Comparison of ENCODE assay signal across 21 mouse cellular contexts in the genomic region with DNA sequence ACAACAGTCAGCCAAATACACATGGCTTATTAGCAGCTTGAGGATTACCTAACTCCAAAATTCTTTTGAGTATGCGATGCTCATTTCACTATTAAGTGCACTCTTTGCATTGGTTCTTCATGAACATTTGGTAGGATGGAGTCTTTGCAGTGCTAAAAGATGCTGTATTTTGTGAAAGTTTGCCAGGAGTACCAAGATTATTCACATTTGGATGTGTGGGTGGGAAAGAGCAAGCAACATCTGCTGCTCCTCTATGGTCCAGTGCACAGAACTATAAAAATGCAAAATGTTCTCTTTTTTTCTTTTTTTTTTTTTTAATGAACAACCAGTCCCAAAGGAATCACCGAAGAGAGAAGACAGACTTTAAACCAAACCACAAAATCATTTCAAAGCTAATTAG.
DNase-seq lines count a peak whose midpoint lies in the region; TF ChIP-seq lines count a peak whose summit lies in the region.
"Had no signal": no experiment of that assay in that cellular context is flagged by ENCODE, and none has a peak within 500 bp of the region (broad histone marks: within the 10 kb centered on the region; RNA-seq: fewer than 3 reads in every experiment).

No protein-coding gene starts in this region.

- no peak overlapping the region for H3K4me2 ChIP-seq in CH12.LX (ENCODE audit: insufficient read depth, low read depth, poor library complexity, severe bottlenecking)
- H3K4me2 ChIP-seq: forebrain, embryonic 13.5 days; heart, embryonic 15.5 days; hindbrain, embryonic 15.5 days; liver, embryonic 15.5 days; lung, embryonic 15.5 days had no signal

- no peaks in the 10 kb centered on the region for H3K27me3 ChIP-seq in CH12.LX (replicated peaks)
- H3K27me3 ChIP-seq: forebrain, embryonic 13.5 days; heart, embryonic 15.5 days; hindbrain, embryonic 15.5 days; liver, embryonic 15.5 days; lung, embryonic 15.5 days had no signal

- H3K4me3 ChIP-seq in CH12.LX (replicated peaks in 1 of 3; ENCODE audit: low read depth in 2 of 3, low read length in 2 of 3, poor library complexity in 1 of 3) = no peak overlapping the region
- H3K4me3 ChIP-seq in left cerebral cortex, adult 2 months = no peak overlapping the region
- H3K4me3 ChIP-seq: forebrain, embryonic 13.5 days; heart, embryonic 15.5 days; hindbrain, embryonic 15.5 days; liver, embryonic 15.5 days; lung, embryonic 15.5 days had no signal

- H3K9ac ChIP-seq in CH12.LX (ENCODE audit: insufficient read depth, low read depth) = no peak overlapping the region
- H3K9ac ChIP-seq: forebrain, embryonic 13.5 days; heart, embryonic 15.5 days; hindbrain, embryonic 15.5 days; liver, embryonic 15.5 days; lung, embryonic 15.5 days had no signal

- H3K79me2 ChIP-seq in CH12.LX (replicated peaks; ENCODE audit: control insufficient read depth, extremely low read depth, insufficient read depth, poor library complexity, severe bottlenecking) = no peaks in the 10 kb centered on the region

- peak; percentile 21 for DNase-seq in layer of hippocampus, adult 11-12 months (ENCODE audit: low spot score)
- no peak for DNase-seq in layer of hippocampus, postnatal 10 days (ENCODE audit: low spot score in 2 of 2)
- no peak for DNase-seq in CH12.LX (ENCODE audit: extremely low read depth)
- peak; percentile 80 for DNase-seq in brain, adult 2 months (ENCODE audit: low read depth, low spot score)
- DNase-seq in left cerebral cortex, adult 2 months (ENCODE audit: extremely low spot score in 1 of 2, low spot score in 2 of 2) = no peak
- DNase-seq in cerebellum, adult 8-10 months = no peak
- no peak for DNase-seq in kidney, adult 9 months
- DNase-seq: adrenal gland, adult 8-10 months; cerebellum, adult 18-20 months; cerebellum, postnatal 36 days; heart, postnatal 36 days; kidney, adult 8-10 months; kidney, postnatal 36 days; lung, postnatal 4 days; retina, postnatal 1 day; thymus, adult 2 months had no signal

- intact Hi-C loops in left cerebral cortex, adult 2 months (cut with DNase I) = loop anchor here (2.0 to 10.0 kb wide), 4 partner anchors 61 to 295 kb away; a partner anchor contains a TSS

- no peak for TF ChIP-seq CTCF in CH12.LX (conservative IDR thresholded peaks at IDR 0.05 in 1 of 2, IDR thresholded peaks at IDR 0.05 in 1 of 2; ENCODE audit: low read depth in 2 of 2, low read length in 2 of 2)
- no peak for TF ChIP-seq CTCF in left cerebral cortex, adult 2 months (IDR thresholded peaks at IDR 0.05)

- TF ChIP-seq EP300 in CH12.LX (IDR thresholded peaks at IDR 0.05; ENCODE audit: low read length) = no peak

- H3K4me1 ChIP-seq in CH12.LX (ENCODE audit: control insufficient read depth in 1 of 2, insufficient read depth in 2 of 2) = peaks cover 0 to 11% of the 10 kb centered on the region in 2 experiments; a peak in 1 of 4 replicates
- H3K4me1 ChIP-seq: forebrain, embryonic 13.5 days; heart, embryonic 15.5 days; hindbrain, embryonic 15.5 days; liver, embryonic 15.5 days; lung, embryonic 15.5 days had no signal

- no peaks in the 10 kb centered on the region for H3K9me3 ChIP-seq in CH12.LX (replicated peaks; ENCODE audit: low read length)
- H3K9me3 ChIP-seq: forebrain, embryonic 13.5 days; heart, embryonic 15.5 days; hindbrain, embryonic 15.5 days; liver, embryonic 15.5 days; lung, embryonic 15.5 days had no signal

- no peak for TF ChIP-seq RAD21 in CH12.LX (IDR thresholded peaks at IDR 0.05; ENCODE audit: low read depth, low read length)

- in situ Hi-C loops in CH12.LX (cut with MboI; ENCODE audit: low pct_ligation_motif_present, low pct_unique_long_range_greater_than_20kb, low sequenced_read_pairs) = no loop called here

- dilution Hi-C loops in CH12.LX (cut with MboI; ENCODE audit: extremely low pct_ligation_motif_present, extremely low pct_unique_long_range_greater_than_20kb, low sequenced_read_pairs) = no loop called here

- no peaks in the 10 kb centered on the region for H3K36me3 ChIP-seq in CH12.LX (replicated peaks in 1 of 2; ENCODE audit: control insufficient read depth in 1 of 2, insufficient read depth in 1 of 2, low read length in 1 of 2)
- H3K36me3 ChIP-seq: heart, embryonic 15.5 days; hindbrain, embryonic 15.5 days; liver, embryonic 15.5 days; lung, embryonic 15.5 days had no signal

- no peak for TF ChIP-seq POLR2A in CH12.LX (IDR thresholded peaks at IDR 0.05; ENCODE audit: low read depth, low read length)

- H3K27ac ChIP-seq in CH12.LX (ENCODE audit: insufficient read depth, low read depth) = no peak overlapping the region
- H3K27ac ChIP-seq in left cerebral cortex, adult 2 months = peak overlapping the region; percentile 4; the same call in 1 of the 2 replicates
- H3K27ac ChIP-seq: forebrain, embryonic 13.5 days; heart, embryonic 15.5 days; hindbrain, embryonic 15.5 days; liver, embryonic 15.5 days; lung, embryonic 15.5 days had no signal

TF ChIP-seq in CH12.LX, 34 proteins besides CTCF, POLR2A, EP300 and RAD21:
- TF ChIP-seq ZNF384 (IDR thresholded peaks at IDR 0.05; ENCODE audit: low read depth, low read length) (peak; percentile 57), RCOR1 (conservative IDR thresholded peaks at IDR 0.05; ENCODE audit: low read depth, low read length) (no peak)
TF ChIP-seq in CH12.LX: peak in this region for 1.

Comparison
In these comparisons a context has a peak if more than half of its experiments do, and no peak if none do; other contexts are left out.
1. DNase-seq: peak in layer of hippocampus, adult 11-12 months (single experiment) and brain, adult 2 months (single experiment); none in layer of hippocampus, postnatal 10 days (0 of 2), CH12.LX (single experiment), left cerebral cortex, adult 2 months (0 of 2), cerebellum, adult 8-10 months (single experiment) and kidney, adult 9 months (single experiment).